Mouse (Mus musculus) C2C12 (cell line): Measurements from ENCODE around the gene Rcl1.

Source experiments
- CTCF ChIP-seq: IDR thresholded peaks from one replicate; pipeline ENCODE4 v1.5.1; 2011; ENCODE audit not compliant: control insufficient read depth, insufficient read depth, insufficient read length
- MYOG ChIP-seq: IDR thresholded peaks from one replicate; pipeline ENCODE4 v1.6.1; 2011; ENCODE audit not compliant: control insufficient read depth, insufficient read length; ENCODE audit errors: extremely low read depth
- USF1 ChIP-seq: IDR thresholded peaks from one replicate; pipeline ENCODE4 v1.6.1; 2011; ENCODE audit warnings: low read depth, mild to moderate bottlenecking, control low read depth, moderate library complexity

DNA sequence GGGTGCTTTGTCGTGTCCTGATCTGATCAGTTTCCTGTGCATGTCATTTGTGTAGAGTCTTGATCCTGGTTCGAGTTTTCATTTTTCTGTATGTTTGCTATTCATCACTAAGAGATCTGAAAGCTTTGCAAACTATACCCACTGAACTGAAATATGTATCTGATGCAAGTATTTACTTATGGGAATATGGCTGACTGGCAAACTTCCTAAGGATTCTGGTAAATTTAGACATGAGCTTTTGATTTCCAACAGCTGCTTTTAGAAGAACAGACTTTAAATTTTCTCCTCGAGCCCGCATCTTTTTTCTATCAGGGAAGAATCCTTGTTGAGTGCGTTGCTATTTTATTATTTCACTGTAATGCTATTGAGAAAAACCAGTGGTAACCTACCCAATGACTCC lies 81.0 kb downstream of the Rcl1 start:
- TF ChIP-seq CTCF (no peak), USF1 (no peak), MYOG (no peak)
